Mouse (Mus musculus) bone marrow macrophage, adult 2 months (primary cell): ENCODE data around the gene A2ml1.

Experiments used
- CTCF ChIP-seq: IDR thresholded peaks from 2 replicates; pipeline ENCODE4 v1.5.1; 2012; ENCODE audit warnings: low read depth, mild to moderate bottlenecking, low read length, moderate library complexity
- POLR2A ChIP-seq: IDR thresholded peaks from 2 replicates; pipeline ENCODE4 v1.6.1; 2012; ENCODE audit warnings: mild to moderate bottlenecking, low read depth, low read length, borderline replicate concordance

GRCm38 (mm10) chr6:128602463-128603201 lies 21.2 kb upstream of the A2ml1 start:
- no peak for TF ChIP-seq POLR2A
- no peak for TF ChIP-seq CTCF
